Mouse (Mus musculus) lung, postnatal 10 days (tissue): ENCODE measurements around the gene Nup54.

Experiments used
- DNase-seq: peaks from one replicate; pipeline ENCODE4 v3.0.0; 2021

Gene Nup54

GRCm38 (mm10) chr5:92435025-92435584, at the start of gene Nup54:
Gene Nup54 (minus strand): TSS chr5:92435219.
- DNase-seq, result peak; percentile 98

- DNase-seq, result peak; percentile 43
Observed at GRCm38 (mm10) chr5:92472863-92473262, 37.8 kb upstream of the Nup54 start.

GRCm38 (mm10) chr5:92471531-92471930, 36.5 kb upstream of the Nup54 start:
- DNase-seq, result no peak

- no peak for DNase-seq
Observed at GRCm38 (mm10) chr5:92469201-92470130, 34.4 kb upstream of the Nup54 start.

DNA sequence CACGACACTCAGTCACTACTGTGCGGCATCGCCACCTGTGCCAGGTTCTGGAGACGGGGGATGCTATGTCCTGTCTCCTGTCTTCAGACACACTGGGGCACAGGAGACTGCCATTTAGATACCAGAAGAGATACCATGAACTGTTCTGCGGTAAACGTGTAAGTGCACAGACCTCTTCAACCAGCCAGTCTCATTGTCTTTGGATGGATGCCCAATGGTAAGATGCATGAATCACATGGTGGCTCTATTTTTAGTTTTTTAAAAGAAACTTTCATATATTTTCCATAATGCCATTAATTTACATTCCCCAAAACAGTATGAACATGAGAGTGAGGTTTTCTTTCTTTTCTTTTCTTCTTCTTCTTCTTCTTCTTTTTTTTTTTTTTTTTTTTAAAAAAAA, 33.2 kb upstream of the Nup54 start:
- DNase-seq, result no peak

- peak; percentile 39 for DNase-seq
Observed at GRCm38 (mm10) chr5:92467102-92467766, 32.2 kb upstream of the Nup54 start.

DNA sequence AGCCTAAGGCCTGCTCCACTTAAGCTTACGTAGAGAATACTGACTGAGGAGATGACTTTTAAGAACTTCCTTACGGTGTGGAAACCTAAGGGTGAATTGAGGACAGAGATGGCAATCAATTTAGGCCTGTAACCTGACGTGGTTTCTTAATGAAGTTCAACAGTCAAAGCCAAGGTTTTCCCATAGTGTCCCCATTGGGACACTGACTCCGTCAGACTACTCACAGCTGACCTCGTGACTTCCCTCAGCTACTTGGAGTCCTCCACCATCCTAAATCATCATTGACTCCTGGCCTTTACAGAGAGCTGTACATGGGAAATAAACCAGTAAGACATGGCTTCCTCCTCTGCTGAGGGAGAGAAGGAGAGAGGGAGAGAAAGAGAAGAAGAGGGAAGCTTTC, 30.5 kb upstream of the Nup54 start:
- no peak for DNase-seq

DNA sequence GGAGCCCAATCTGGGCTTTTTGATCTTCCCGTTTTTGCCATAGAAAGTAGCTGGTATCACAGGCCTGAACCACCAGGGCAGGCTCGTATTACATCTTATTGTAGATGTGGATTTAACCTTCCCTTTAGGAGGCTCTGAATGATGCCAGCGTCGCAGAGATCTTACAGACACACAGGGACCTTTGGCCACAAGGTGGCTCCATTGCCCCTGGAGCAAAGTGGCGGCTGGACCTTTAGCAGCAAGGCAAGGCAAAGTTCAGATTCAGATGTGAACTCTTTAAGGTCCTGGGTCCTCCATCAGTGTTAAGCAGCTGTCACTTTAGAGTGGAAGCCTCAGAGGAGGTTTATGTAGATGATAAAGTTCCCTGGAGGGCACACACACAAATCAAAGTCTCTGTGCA, 26.3 kb upstream of the Nup54 start:
- DNase-seq, result peak; percentile 85

- DNase-seq, result no peak
Observed at GRCm38 (mm10) chr5:92458726-92459125, 23.7 kb upstream of the Nup54 start.

DNA sequence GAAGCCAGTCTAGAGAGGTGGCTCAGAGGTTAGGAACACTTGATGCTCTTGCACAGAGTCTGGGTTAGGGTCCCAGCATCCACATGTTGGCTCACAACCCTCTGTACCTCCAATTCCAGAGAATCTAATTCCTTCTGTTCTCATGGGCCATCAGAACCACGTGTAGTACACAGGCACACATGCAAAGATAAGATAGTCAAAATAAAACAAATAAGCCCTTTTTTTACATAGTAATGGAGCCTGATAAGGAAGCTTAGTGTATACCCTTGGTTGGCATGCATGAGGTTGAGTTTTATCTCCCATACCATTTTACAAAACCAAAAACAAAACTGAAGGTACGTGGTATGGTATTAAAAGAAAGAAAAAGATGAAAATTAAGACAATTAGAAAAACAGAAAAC, 22.4 kb upstream of the Nup54 start:
- DNase-seq, result no peak

DNA sequence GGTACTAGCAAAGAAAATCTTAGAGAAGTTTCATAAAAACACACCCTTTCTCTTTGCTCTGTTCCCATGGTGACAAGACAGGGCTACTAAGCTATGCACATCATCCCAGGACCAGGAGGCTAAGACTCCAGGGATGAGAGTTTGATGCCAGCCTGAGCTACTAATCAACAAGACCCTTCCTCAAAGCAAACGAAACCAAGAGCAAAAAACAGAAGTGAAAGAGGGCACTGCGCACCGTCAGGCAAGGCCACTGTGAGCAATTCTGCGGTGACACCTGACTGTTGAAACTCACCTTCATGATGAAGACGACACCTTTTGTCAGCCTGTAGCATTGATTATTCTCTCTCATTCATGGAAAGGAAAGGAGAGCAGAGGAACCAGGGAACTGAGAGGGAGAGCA, 17.9 kb upstream of the Nup54 start:
- no peak for DNase-seq

GRCm38 (mm10) chr5:92446736-92447135, 11.7 kb upstream of the Nup54 start:
- no peak for DNase-seq

GRCm38 (mm10) chr5:92445016-92445415, 10.0 kb upstream of the Nup54 start:
- no peak for DNase-seq

GRCm38 (mm10) chr5:92442914-92443313, 7.9 kb upstream of the Nup54 start:
- no peak for DNase-seq

- DNase-seq, result peak; percentile 29
Observed at GRCm38 (mm10) chr5:92441494-92441893, 6.5 kb upstream of the Nup54 start.

GRCm38 (mm10) chr5:92438540-92438939, 3.5 kb upstream of the Nup54 start:
- no peak for DNase-seq

GRCm38 (mm10) chr5:92434571-92434985, 441 bp downstream of the Nup54 start:
- peak; percentile 53 for DNase-seq

GRCm38 (mm10) chr5:92434070-92434469, 949 bp downstream of the Nup54 start:
- DNase-seq, result no peak

- no peak for DNase-seq
Observed at GRCm38 (mm10) chr5:92431611-92432010, 3.4 kb downstream of the Nup54 start.

GRCm38 (mm10) chr5:92430723-92431122, 4.3 kb downstream of the Nup54 start:
- DNase-seq, result no peak

GRCm38 (mm10) chr5:92424126-92424525, 10.9 kb downstream of the Nup54 start:
- DNase-seq, result no peak

DNA sequence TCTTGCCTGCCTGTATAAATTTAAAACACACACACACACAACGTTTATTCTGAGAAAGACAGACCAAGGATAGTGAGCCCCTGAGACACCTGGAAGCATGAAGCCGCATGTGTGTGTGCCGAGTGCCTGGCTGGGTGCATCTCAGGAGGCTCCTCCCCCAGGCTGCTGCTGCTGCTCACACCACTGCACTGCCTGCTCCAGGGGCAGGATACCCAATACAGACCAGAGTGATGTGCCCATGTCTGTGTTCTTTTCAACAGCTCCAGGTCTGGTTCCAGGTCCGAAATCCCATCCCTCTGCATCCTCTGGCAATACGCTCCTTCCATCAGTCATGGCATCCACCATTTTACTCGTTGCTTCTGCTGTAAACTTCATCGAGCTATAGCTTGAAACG, 21.0 kb downstream of the Nup54 start:
- no peak for DNase-seq

DNA sequence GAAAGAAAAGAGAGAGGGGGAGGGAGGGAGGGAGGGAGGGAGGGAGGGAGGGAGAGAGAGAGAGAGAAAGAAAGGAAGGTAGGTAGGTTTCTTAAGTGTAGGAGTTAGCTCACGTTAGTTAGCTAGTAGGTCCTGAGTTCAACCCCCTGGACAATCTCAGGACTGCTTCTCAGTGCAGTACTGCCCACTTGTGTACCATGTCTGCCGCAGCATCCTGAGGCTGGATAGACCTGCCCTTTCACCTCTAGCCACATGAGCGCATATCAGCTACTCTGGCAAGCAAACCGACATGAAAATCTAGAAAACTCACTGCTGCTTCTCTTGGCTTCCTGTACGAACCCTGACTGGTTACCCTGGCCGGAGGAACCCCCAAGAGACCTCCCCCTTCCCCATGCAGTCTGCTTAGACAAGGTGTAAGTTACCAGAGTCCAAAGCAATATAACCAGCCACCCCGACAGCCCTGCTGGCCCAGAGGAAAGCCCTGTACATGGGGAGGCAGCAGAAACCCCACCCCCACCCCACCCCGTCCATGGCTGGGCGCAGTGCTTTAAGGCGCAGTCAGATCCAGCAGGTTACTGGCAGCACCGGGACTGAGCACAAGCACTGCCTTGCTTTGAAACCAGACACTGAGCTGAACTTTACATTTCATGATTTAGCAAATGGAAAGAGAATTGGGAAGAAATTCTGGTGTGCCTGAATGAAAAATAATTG, 21.6 kb downstream of the Nup54 start:
- DNase-seq, result no peak
